Mouse (Mus musculus): ENCODE measurements around the gene Aqp12. TPM values are rescaled to one million over a fixed set of nuclear protein-coding genes. Genes with fewer than 3 reads are reported as not detected.

The Aqp12 gene
- polyA plus RNA-seq, 1 experiment from 2014 or later, result not detected

- no peak for ATAC-seq
- H3K4me2 ChIP-seq, result no peak overlapping the region
- WGBS, result 87% methylated on average over 5 of the region's 5 CpGs
These were observed 21.1 kb upstream of the Aqp12 start for GRCm38 (mm10) chr1:92984999-92985398.

DNA sequence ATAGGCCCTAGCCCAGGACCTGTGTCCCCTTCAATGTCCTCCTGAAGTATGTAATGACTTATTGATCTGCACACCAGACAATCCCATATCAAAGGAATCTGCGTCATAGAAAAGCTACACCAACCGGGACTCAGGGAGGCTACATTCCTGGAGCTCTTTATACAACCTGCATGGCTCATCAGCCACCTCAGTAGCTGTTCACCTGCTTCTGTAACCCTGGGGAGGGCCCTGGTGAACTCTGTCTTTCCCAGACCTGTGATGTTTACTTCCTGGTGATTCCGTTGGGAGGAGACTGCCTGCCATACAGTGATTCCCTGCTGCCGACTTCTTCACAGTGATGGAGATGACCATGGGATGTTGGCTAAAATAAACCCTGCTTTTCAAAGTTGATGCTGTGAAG, 17.2 kb upstream of the Aqp12 start:
- Histone ChIP-seq H3K4me2 (no peak overlapping the region), H3K27me3 (no peaks in the 10 kb centered on the region), H3K4me3 (no peak overlapping the region), H3K36me3 (ENCODE audit: poor library complexity, severe bottlenecking) (no peaks in the 10 kb centered on the region), H3K27ac (no peak overlapping the region), H3K9me3 (replicated peaks) (no peaks in the 10 kb centered on the region), H3K4me1 (no peaks in the 10 kb centered on the region), H3K9ac (no peak overlapping the region)
- ATAC-seq, result no peak
- 86% methylated on average over 4 of the region's 4 CpGs for WGBS

More at GRCm38 (mm10) chr1:92984999-92985398, 21.1 kb upstream of the Aqp12 start:
- Histone ChIP-seq H3K4me1 (no peaks in the 10 kb centered on the region), H3K4me3 (no peak overlapping the region), H3K9me3 (replicated peaks) (no peaks in the 10 kb centered on the region), H3K27ac (no peak overlapping the region), H3K9ac (no peak overlapping the region), H3K27me3 (no peaks in the 10 kb centered on the region), H3K36me3 (ENCODE audit: poor library complexity, severe bottlenecking) (no peaks in the 10 kb centered on the region)

DNA sequence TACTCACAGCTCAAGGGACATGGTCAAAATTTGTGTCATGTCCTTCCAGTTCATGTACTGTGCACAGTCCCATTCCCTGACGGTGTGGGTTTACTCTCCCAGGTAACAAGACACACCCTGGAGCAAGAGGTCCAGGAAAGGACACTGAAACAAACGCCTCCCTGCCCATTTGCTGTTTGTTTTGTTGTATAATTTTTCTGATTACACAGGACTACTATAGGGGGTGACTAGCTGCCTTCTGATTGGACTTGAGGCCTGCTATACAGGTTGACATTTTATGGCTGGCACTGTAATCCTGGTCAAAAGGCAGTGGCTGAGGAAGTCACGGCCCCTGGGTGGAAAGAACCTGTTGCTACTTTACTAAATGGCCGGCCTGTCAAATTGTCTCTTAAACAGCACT, 16.2 kb upstream of the Aqp12 start:
- ATAC-seq, result no peak
- H3K36me3 ChIP-seq (ENCODE audit: poor library complexity, severe bottlenecking), result no peaks in the 10 kb centered on the region
- no peaks in the 10 kb centered on the region for H3K27me3 ChIP-seq
- no peak overlapping the region for H3K4me2 ChIP-seq
- 75% methylated on average over 4 of the region's 4 CpGs for WGBS
- no peaks in the 10 kb centered on the region for H3K4me1 ChIP-seq
- H3K4me3 ChIP-seq, result no peak overlapping the region
- H3K9ac ChIP-seq, result no peak overlapping the region
- H3K9me3 ChIP-seq (replicated peaks), result no peaks in the 10 kb centered on the region
- no peak overlapping the region for H3K27ac ChIP-seq

DNA sequence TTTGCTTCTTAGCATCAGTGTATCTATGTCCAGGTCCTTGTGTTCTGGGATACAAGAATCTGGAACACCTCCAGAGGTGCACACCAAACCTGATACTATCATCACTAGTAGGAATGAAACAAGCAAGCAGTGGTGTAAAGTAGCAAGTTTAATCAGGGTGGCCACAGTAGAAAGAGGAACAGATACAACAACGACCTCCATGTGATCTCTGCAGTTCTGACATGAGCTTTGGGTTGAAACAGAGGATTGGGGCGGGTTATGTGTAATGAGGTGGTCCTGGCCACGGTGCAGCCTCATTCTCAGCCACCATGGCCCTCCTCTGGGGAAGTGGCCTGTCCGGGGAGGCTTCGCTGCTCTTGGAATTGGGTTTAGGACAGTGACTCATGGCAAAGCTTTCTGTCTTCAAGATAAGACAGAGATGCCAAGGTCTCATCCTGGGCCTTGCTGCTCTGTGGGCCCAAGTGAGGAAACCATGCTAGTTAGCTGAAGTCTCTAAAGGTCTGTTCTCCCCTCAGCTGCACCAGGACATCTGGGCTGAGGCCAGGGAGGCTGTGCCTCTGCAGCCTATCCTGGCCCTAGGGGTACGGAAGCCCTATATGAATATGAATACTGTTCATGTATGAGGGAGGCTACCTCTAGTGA, 13.8 kb upstream of the Aqp12 start:
- 79% methylated on average over 6 of the region's 6 CpGs for WGBS
- H3K27ac ChIP-seq, result no peak overlapping the region
- no peaks in the 10 kb centered on the region for H3K27me3 ChIP-seq
- H3K9me3 ChIP-seq (replicated peaks), result no peaks in the 10 kb centered on the region
- no peak for ATAC-seq
- H3K4me1 ChIP-seq, result no peaks in the 10 kb centered on the region
- no peak overlapping the region for H3K9ac ChIP-seq
- no peaks in the 10 kb centered on the region for H3K36me3 ChIP-seq (ENCODE audit: poor library complexity, severe bottlenecking)
- no peak overlapping the region for H3K4me2 ChIP-seq
- H3K4me3 ChIP-seq, result no peak overlapping the region

DNA sequence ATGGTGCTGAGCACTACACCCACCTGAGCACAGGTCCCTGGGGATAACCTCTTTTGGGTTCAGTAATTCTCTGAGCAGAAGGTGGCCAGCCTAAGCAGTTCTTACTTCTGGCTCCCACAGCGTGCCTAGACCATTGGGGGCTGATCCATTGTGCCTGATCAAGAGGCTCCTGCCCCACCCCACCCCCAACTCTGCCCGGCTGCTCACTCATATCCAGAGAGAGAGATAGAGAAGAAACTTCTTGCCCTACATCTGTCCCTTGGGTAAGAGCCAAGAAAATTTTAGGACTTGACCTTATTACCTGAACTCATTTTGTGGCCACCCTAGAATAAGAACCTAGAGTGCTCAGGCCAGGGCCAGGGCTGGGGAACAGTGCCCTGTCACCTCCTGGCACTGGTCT, 13.3 kb upstream of the Aqp12 start:
- WGBS, result 74% methylated on average over 2 of the region's 2 CpGs
- H3K9me3 ChIP-seq (replicated peaks), result no peaks in the 10 kb centered on the region
- H3K27ac ChIP-seq, result no peak overlapping the region
- H3K9ac ChIP-seq, result no peak overlapping the region
- no peaks in the 10 kb centered on the region for H3K4me1 ChIP-seq
- H3K27me3 ChIP-seq, result no peaks in the 10 kb centered on the region
- no peak overlapping the region for H3K4me2 ChIP-seq
- H3K4me3 ChIP-seq, result no peak overlapping the region
- no peak for ATAC-seq
- H3K36me3 ChIP-seq (ENCODE audit: poor library complexity, severe bottlenecking), result no peaks in the 10 kb centered on the region

GRCm38 (mm10) chr1:93009196-93009595, 3.1 kb downstream of the Aqp12 start:
- 73% methylated on average over 4 of the region's 4 CpGs for WGBS
- no peak overlapping the region for H3K27ac ChIP-seq
- no peak for ATAC-seq
- no peaks in the 10 kb centered on the region for H3K4me1 ChIP-seq
- H3K9me3 ChIP-seq (replicated peaks), result no peaks in the 10 kb centered on the region
- no peaks in the 10 kb centered on the region for H3K27me3 ChIP-seq
- no peak overlapping the region for H3K4me3 ChIP-seq
- no peaks in the 10 kb centered on the region for H3K36me3 ChIP-seq (ENCODE audit: poor library complexity, severe bottlenecking)
- no peak overlapping the region for H3K4me2 ChIP-seq
- no peak overlapping the region for H3K9ac ChIP-seq

DNA sequence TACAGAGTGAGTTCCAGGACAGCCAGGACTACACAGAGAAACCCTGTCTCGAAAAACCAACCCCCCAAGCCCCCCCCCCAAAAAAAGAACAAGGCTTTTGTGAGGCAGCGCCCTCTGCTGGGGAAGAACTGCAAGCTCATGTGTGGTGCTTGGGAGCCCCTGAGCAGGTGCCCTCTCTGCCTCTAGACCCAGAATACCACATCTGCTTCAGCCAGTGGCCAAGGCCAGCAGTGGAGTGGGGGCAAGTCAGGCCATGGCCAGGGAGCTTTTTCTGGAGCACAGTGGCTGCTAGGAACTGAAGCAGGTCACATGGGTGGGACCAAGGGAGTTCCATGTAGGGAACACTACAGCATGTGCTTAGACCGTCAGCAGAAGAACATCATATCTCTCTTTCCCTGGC, 4.6 kb downstream of the Aqp12 start:
- no peaks in the 10 kb centered on the region for H3K9me3 ChIP-seq (replicated peaks)
- no peak overlapping the region for H3K4me2 ChIP-seq
- H3K27me3 ChIP-seq, result no peaks in the 10 kb centered on the region
- 30% methylated on average over 3 of the region's 3 CpGs for WGBS
- no peaks in the 10 kb centered on the region for H3K4me1 ChIP-seq
- 0 out of 2 replicates have a peak, but pooled peaks have one; percentile 7 for ATAC-seq
- H3K36me3 ChIP-seq (ENCODE audit: poor library complexity, severe bottlenecking), result no peaks in the 10 kb centered on the region
- H3K9ac ChIP-seq, result no peak overlapping the region
- H3K27ac ChIP-seq, result no peak overlapping the region
- no peak overlapping the region for H3K4me3 ChIP-seq

DNA sequence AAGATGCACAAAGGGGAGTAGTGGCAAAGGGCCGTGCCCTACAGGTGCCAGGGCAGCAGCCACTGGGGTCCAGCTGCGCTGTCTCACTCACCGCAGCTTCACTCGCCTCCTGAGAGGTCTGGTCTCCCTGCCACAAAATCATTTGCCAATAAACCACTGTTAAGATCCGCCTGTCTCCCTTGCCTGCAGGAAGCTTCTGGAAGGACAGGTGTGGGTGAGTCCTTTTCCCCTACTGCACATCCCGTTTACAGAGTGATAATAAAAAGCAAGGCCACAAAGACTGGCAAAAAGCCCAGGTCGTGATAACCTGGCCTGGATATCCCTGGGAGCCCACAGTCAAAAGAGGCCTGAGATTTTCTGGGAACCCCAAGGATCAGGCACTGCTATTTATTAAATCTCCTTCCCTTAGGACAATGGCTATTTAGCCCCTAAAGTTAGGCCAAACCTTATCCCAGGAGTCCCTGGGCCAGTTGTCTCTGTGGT, 6.0 kb downstream of the Aqp12 start:
- 85% methylated on average over 7 of the region's 7 CpGs for WGBS
- Histone ChIP-seq H3K4me1 (no peaks in the 10 kb centered on the region), H3K9ac (no peak overlapping the region), H3K36me3 (ENCODE audit: poor library complexity, severe bottlenecking) (peaks cover 9% of the 10 kb centered on the region), H3K27me3 (no peaks in the 10 kb centered on the region), H3K9me3 (replicated peaks) (no peaks in the 10 kb centered on the region), H3K4me2 (no peak overlapping the region), H3K27ac (no peak overlapping the region; the same call in 1 of the 2 replicates), H3K4me3 (no peak overlapping the region)
- ATAC-seq, result no peak

- H3K9me3 ChIP-seq (replicated peaks), result no peaks in the 10 kb centered on the region
- WGBS, result 90% methylated on average over 4 of the region's 4 CpGs
- ATAC-seq, result no peak
- H3K4me1 ChIP-seq, result no peaks in the 10 kb centered on the region
- peaks cover 21% of the 10 kb centered on the region for H3K36me3 ChIP-seq (ENCODE audit: poor library complexity, severe bottlenecking)
- no peaks in the 10 kb centered on the region for H3K27me3 ChIP-seq
- H3K9ac ChIP-seq, result no peak overlapping the region
- H3K4me2 ChIP-seq, result no peak overlapping the region
- H3K4me3 ChIP-seq, result no peak overlapping the region
- no peak overlapping the region for H3K27ac ChIP-seq
These were observed 7.2 kb downstream of the Aqp12 start for GRCm38 (mm10) chr1:93013367-93013766.

DNA sequence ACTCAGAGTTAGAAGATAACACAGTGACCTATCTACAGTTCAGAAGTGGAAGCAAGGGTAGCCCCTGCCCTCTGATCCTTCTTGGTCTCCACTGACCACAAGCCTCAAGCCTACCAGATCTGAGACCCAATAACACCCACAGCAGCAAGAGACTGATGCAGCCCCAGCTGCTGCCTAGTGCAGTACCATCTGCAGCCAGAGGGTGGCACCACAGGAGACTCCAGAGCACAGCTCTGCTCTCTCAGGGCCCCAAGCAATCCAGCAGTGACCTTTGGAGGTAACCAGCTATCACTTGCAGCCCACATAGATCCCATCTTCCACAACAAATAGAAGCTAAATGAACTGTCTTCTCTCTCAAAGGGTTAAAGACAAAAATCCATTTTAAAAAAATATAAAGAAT, 8.3 kb downstream of the Aqp12 start:
- Histone ChIP-seq H3K27ac (no peak overlapping the region), H3K9me3 (replicated peaks) (no peaks in the 10 kb centered on the region), H3K4me2 (no peak overlapping the region), H3K4me3 (no peak overlapping the region), H3K36me3 (ENCODE audit: poor library complexity, severe bottlenecking) (peaks cover 32% of the 10 kb centered on the region), H3K4me1 (no peaks in the 10 kb centered on the region), H3K9ac (no peak overlapping the region), H3K27me3 (no peaks in the 10 kb centered on the region)
- ATAC-seq, result 0 out of 2 replicates have a peak, but pooled peaks have one; percentile 32

GRCm38 (mm10) chr1:93015136-93015535, 9.0 kb downstream of the Aqp12 start:
- H3K27ac ChIP-seq, result peak overlapping the region; percentile 3; the same call in 1 of the 2 replicates
- H3K36me3 ChIP-seq (ENCODE audit: poor library complexity, severe bottlenecking), result peaks cover 38% of the 10 kb centered on the region
- no peak overlapping the region for H3K9ac ChIP-seq
- H3K9me3 ChIP-seq (replicated peaks), result no peaks in the 10 kb centered on the region
- ATAC-seq, result no peak
- no peak overlapping the region for H3K4me3 ChIP-seq
- H3K4me1 ChIP-seq, result no peaks in the 10 kb centered on the region
- 71% methylated on average over 2 of the region's 2 CpGs for WGBS
- no peaks in the 10 kb centered on the region for H3K27me3 ChIP-seq
- no peak overlapping the region for H3K4me2 ChIP-seq

- Histone ChIP-seq H3K27me3 (no peaks in the 10 kb centered on the region), H3K36me3 (ENCODE audit: poor library complexity, severe bottlenecking) (peaks cover 74% of the 10 kb centered on the region), H3K4me2 (no peak overlapping the region), H3K27ac (no peak overlapping the region), H3K4me1 (no peaks in the 10 kb centered on the region), H3K9me3 (replicated peaks) (no peaks in the 10 kb centered on the region), H3K4me3 (no peak overlapping the region), H3K9ac (no peak overlapping the region)
- ATAC-seq, result no peak
- 90% methylated on average over 10 of the region's 10 CpGs for WGBS
These were observed 12.6 kb downstream of the Aqp12 start for GRCm38 (mm10) chr1:93018716-93019115.

DNA sequence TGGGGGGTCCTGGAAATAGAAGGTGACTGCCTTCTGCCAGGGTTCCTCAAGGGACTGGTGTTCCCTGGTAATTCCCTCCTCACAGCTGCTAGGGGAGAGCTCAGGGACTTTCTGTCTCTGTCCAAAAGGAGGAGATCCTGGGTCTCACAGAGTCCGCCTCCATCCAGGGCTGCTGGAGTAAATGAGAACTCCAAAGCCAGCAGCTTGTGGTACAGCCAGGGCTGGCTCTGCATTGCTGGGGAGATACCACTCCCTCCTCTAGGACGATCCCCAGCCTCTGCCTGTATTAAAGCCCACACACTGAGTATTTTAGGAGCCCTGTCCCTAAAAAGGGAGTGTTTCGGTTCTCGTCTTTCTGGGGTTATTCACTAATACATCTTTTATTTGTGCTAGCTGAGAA, 14.5 kb downstream of the Aqp12 start:
- Histone ChIP-seq H3K9ac (no peak overlapping the region), H3K9me3 (replicated peaks) (no peaks in the 10 kb centered on the region), H3K36me3 (ENCODE audit: poor library complexity, severe bottlenecking) (peaks cover 93% of the 10 kb centered on the region), H3K27me3 (no peaks in the 10 kb centered on the region), H3K4me2 (no peak overlapping the region), H3K27ac (no peak overlapping the region), H3K4me3 (no peak overlapping the region), H3K4me1 (no peaks in the 10 kb centered on the region)
- 89% methylated on average over 4 of the region's 4 CpGs for WGBS
- no peak for ATAC-seq
